Mouse (Mus musculus) spleen, postnatal 14 days (tissue): ENCODE measurements around the gene Psme3.

Source experiments
- DNase-seq, 2 experiments: peaks; one replicate each; pipeline ENCODE4 v3.0.0; 2021 to 2022; ENCODE audit warnings: low spot score in 2 of 2

The Psme3 gene

GRCm38 (mm10) chr11:101351721-101352111 lies 35.7 kb downstream of the Psme3 start:
- no peak for DNase-seq

- DNase-seq: no peak
Measured at GRCm38 (mm10) chr11:101353436-101353835, 37.4 kb downstream of the Psme3 start.

- no peak for DNase-seq
Measured at GRCm38 (mm10) chr11:101354438-101355010, 38.5 kb downstream of the Psme3 start.

GRCm38 (mm10) chr11:101355916-101356315 lies 39.9 kb downstream of the Psme3 start:
- no peak for DNase-seq

- DNase-seq: no peak
Measured at GRCm38 (mm10) chr11:101357505-101358182, 41.6 kb downstream of the Psme3 start.

- no peak for DNase-seq
Measured at GRCm38 (mm10) chr11:101359776-101360175, 43.8 kb downstream of the Psme3 start.

- DNase-seq: no peak
Measured at GRCm38 (mm10) chr11:101360651-101361113, 44.7 kb downstream of the Psme3 start.

GRCm38 (mm10) chr11:101364531-101364931 lies 48.5 kb downstream of the Psme3 start:
- DNase-seq: no peak

GRCm38 (mm10) chr11:101367326-101367935 lies 51.4 kb downstream of the Psme3 start, which contains the start of gene G6pc:
Gene G6pc (plus strand): TSS chr11:101367561.
- no peak for DNase-seq

- DNase-seq: no peak
Measured at GRCm38 (mm10) chr11:101370141-101370540, 54.1 kb downstream of the Psme3 start.
